Mouse (Mus musculus) adrenal gland, postnatal 14 days (tissue): Measurements from ENCODE around the gene Znhit1. TPM values are rescaled to one million over a fixed set of nuclear protein-coding genes. Genes with fewer than 3 reads are reported as not detected.
A peak's percentile ranks its signal among the peaks of the same experiment; 100 is the strongest.

Source experiments
- DNase-seq: peaks from one replicate; pipeline ENCODE4 v3.0.0; 2021; ENCODE audit warnings: mixed read lengths
- total RNA-seq: library from RNA; stranded (reverse); gene quantifications from 2 replicates; pipeline ENCODE4 v1.2.3, GENCODE M21; 2021

Gene Znhit1
- total RNA-seq, 1 experiment from 2014 or later = 72.1 TPM

DNA sequence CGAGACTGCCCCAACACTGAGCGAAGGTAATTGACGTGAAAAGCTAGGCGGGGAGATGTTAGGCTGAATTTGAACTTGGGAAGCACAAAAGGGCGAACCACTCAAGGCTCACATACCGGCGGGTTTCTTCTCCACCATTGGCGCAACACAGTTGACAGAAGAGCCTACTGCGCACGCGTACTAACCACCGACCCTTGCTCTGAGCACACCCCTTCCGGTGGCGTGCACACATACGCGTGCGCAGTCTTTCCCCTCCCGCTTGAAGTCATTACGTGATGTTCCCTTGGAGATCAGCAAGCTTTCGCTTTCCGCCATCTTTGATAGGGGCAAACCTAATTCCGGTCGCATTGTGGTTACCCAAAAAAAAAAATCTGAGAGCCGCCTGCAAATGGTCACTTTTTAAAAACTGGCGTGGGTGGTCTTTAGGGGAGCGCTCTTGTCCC, 1.1 kb downstream of the Znhit1 start, which contains the start of gene Plod3:
Gene Plod3 (plus strand): TSS at position 325 of the 443 bp plus-strand sequence.
- peak; percentile 98 for DNase-seq

DNA sequence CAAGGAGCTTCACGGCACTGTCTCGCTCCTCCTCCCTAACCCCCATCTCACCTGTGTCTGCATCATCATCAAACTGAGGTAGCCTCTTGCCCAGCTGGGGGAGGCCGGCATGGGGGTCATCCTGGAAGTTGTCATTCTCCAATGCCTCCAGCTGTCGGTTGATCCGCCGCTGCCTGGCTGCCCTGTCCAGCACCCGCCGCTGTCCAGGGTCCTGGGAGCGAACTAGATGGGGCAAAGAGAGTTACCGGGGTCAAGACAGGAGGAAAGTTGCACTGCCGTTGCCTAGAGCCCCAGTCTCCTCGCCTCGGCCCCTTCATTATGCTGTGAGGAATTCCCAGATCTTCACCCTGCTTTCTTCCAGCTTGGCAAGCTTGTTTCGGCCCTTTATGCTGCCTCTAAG, 3.0 kb downstream of the Znhit1 start:
- no peak for DNase-seq

DNA sequence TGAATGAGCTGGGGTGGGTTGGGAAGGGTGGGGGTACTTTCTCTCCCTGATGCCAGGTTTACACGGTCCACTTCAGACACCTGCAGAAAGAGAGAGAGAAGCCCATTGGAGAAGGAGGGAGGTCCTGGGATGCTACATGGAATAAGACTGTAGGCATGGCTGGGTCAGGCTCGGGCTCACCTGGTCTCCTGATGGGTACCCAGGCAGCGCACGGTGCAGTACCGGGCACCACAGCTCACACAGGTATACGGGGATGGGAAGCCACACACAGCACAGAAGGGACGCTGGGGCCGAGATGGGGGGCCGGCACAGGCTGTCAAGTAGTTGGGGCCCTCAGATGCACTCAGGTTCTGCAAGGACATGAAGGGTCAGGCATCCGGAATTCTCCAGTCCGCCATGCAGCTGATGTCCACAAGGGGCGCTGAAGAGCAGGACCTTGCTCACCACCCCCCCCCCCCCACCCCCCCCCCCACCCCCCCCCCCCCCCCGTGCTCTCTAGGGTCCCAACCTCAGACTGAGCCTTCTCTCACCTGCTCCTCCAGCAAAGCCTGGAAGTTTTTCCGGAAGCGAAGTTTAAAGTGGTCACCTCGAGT, 5.4 kb downstream of the Znhit1 start:
- DNase-seq = peak; percentile 74

DNA sequence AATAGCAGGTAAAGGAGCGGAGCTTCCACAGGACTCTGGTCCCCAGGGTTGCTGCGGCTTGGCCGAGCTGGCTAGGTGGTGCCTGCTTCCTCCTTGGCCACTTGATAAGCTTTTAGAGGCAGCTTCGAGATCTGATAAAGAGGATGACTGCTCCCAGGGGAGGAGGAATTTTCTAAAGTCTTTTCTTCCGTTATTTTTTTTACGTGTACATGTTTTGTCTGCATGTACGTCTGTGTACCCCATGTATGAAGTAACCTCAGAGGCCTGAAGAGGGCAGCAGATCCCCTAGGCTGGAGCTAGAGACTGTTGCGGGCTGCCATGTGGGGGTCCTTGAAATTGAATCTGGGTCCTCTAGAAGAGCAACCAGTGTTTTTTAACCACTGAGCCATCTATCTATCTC, 6.8 kb downstream of the Znhit1 start:
- DNase-seq = no peak

DNA sequence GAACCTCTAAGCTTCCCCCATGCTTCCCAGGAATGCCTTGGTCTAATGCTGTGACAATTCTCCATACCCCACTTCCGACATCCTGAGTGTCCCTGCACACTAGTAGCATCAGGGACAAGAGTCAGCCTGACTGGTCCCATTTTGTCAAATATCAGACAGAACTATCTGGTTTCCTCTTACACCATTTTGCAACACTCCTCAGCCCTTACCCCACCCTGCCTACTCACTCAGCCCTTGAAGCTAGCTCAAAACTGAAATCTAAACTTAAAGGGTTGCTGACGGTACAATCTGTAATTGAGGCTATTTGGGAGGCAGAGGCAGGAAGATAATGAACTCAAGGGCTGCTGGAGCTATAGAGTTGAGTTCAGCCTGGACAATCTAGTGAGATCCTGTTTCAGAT, 8.1 kb downstream of the Znhit1 start:
- DNase-seq = no peak

DNA sequence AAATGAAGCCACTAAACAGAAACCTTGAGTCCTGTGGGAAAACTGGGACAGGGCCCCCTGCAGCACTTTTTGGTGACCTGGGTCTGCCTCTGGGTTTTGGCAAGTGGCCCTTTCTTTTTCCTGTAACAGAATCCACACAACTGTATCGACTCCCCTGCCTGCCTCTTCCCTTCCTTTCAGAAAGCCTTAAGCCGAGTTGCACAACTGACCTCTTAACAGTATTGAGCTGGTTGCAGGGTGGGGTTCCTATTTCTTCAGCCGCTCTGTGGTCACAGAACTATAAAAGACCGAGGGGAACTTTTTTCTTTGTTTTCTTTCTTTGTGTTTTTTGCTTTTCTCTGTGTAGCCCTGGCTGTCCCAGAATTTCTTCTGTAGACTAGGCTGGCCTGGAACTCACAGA, 10.1 kb downstream of the Znhit1 start:
- no peak for DNase-seq

DNA sequence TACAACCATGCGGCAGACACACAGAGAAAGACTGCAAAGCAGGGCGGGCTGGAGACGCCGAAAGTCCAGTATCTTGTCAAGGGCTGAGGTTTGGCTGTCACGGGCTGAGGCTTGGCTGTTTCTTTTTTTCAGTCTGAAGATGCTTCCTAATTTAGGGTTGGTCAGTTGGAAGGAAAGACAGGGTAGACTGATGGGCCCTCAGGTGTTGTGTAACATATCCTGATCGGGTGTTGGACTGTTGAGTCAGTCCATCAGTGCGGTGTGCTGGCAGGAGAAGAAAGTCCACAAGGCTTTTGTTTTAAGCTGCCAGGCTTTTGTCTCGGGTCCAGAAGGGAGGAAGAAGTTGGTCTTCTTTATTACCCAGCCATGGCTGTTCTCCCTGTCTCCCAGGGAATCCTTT, 14.2 kb downstream of the Znhit1 start:
- DNase-seq = no peak

DNA sequence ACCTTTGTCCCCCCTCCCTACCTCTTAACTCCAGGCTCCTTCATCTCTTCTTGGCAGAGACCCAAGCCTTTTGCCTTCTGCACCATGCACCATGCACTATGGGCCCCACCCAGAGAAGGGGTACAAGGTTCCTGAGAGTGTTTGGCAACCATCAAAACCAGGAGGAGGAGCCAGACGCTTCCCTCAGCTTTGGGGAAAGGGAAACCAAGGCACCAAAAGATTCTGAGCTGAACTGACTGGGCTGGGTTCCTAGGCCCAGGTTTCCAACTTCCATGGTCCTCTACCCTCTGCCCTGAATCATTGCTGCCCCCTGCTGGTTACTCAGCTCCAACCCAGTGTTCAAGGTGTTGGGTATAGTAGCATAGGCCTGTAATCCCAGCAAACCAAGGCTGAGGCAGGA, 17.1 kb downstream of the Znhit1 start:
- DNase-seq = peak; percentile 90

DNA sequence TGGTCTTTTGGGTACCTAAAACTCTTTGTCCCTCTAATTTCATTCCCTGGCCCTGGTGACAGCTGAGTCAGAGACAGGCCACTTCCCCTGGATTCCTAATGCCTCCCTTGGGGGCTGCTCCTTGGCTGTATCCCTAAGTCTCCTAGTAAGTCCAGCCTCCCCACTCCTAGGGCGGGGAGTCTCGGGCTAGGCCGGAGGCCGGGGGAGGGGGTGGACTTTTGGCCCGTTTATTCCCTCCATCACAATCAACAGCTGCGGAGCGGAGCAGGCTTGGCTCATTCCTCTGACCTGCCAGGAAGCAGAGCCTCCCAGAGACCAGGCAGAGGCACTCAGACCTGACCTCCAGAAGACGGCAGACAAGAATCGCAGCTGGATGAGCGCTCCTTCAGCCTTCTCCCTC, 20.2 kb downstream of the Znhit1 start:
- DNase-seq = peak; percentile 79

DNA sequence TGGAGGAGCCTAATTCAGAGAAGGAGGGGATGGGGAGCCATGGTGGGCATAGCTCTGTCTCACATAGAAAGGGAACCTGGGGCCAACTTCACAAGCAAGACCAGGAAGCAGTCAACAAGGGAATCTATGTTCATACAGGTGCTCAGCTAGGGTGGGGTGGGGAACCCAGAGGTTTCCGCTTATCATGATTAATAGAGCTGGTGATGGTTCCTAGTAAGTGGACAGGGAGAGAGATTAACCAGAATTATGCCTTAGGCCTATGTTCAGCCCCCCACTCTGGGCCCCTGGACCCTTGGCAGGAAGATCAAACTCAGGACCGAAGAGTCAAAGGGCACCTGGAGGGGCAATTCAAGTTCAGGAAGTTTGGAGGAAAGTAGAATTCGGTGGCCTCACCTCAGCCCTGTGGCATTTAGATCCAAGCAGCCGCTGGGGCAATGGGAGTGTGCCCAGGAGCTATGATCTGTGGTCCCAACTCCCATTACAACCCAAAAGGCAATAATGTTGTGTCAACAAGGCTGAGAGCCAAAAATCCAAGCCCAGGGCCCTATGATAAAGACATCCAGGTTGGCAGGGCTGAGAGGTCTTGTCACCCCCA, 20.9 kb downstream of the Znhit1 start:
- DNase-seq = no peak

DNA sequence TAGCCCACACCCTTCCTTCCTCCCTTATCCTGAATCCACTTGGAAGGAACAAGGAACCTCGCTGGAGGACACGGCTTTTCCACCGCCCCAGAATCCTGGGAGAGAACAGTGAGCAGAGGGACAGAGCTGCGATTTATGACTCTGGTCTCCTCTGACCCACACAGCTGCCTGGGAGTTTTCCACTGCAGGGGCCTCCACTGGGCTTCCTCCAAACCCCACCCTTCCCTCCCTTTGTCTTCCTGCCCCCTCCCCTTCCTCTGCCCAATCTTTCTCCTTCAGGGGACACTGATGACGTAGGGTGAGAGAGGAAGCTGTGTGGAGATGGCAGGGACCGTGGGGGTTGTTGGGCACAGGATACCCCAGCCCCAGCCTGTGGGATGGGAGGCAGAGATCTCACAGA, 21.5 kb downstream of the Znhit1 start, which contains the start of gene Cldn15:
Gene Cldn15 (plus strand): TSS at position 286 of the 400 bp plus-strand sequence.
- DNase-seq = peak; percentile 62

DNA sequence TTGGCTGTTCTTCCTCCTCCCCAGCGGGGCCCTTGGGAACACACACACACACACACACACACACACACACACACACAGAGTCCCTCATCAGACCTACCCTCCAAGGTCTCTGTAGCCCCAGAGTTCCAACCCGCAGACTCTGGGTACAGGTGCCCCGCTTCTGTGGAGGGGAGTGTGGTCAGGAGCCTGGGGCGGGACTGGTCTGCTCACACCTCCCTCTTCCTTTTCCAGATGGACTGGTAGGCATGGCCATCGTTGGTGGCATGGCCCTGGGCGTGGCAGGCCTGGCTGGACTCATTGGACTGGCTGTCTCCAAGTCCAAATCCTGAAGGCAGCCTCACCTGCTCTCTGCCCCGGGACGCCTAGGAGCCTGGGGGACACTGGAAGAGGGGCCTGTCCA, 22.1 kb downstream of the Znhit1 start:
- no peak for DNase-seq

DNA sequence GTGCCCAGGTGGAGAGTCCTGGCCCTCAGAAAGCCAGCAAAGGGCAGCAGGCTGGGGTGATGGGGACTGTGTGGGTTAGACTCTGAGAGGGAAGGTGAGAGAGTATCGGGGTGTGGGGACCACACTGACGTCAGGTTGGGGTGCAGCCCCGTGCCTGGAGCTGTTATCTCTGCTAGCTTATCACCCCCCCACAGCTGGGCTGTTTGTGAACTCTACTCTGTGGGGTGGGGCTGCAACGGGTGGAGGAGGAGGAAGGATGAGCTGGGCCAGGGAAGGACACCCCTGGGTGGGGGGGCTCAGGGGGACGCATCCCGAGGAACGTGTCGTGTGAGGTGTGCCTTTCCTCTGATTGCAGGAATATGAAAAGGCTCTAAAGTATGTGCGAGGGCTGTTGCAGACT, 22.6 kb downstream of the Znhit1 start:
- DNase-seq = no peak

DNA sequence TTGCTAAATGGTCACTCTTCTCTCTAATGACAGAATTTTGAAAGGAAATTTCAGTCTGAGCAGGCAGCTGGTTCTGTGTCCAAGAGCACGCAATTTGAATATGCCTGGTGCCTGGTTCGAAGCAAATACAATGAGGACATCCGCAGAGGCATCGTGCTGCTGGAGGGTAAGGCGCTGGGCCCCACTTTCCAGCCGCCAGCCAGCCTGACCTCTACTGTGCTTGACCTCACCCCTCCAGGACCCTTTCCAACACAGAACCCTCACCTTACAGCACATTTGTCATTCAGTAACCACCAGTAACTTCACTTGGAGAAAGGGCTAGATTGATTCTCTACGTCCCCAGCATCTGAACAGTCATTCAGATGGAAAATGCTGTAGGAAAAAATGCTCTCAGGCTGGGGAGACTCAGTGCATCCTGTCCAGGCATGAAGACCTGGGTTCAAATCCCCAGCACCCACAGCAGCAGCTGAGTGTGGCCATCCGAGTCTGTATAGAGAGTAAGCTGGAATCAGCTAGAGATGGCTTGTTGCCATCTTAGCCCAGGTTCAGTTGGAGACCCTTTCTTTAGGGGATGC, 24.8 kb downstream of the Znhit1 start:
- DNase-seq = no peak

DNA sequence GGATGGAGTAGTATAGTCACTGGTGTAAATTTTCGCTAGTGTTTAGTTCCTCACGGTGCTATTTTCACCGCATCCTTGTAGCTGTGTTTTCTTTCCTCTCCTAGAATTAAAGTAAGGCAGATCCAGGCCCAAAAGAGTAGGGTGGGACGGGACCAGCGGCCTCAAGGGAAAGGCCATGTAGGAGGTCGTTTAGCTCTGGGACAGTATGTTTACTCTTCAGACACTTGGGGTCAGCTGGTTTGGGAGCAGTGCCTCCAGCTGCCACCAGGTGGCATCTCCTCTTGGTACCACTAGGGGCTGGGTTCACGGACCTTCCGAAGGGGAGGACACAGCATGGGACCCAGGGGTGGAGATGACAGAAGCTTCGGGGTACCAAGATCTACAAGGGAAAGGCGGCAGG, 25.3 kb downstream of the Znhit1 start:
- DNase-seq = peak; percentile 90

DNA sequence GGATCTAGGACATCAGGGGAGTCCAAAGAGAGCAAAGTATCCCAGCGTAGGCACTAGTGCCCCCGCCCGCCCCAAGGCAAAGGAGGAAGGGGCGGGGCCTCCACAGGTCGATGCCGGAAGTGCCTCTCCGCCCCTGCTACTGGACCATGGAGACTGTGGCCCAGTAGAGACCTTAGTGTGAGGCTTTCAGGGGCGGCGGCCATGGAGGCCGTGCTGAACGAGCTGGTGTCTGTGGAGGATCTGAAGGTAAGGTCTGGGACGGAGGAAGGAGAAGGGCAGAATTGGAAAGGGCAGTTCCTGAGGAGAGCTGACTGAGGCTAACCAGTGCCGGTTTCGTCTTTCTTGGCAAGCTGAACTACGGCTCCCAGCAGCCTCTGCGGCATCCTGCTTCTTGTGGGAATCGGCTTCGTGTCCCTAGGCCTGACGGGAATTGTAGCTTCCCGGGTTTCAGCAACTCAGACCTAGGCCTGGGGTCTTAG, 25.8 kb downstream of the Znhit1 start:
- peak; percentile 93 for DNase-seq

DNA sequence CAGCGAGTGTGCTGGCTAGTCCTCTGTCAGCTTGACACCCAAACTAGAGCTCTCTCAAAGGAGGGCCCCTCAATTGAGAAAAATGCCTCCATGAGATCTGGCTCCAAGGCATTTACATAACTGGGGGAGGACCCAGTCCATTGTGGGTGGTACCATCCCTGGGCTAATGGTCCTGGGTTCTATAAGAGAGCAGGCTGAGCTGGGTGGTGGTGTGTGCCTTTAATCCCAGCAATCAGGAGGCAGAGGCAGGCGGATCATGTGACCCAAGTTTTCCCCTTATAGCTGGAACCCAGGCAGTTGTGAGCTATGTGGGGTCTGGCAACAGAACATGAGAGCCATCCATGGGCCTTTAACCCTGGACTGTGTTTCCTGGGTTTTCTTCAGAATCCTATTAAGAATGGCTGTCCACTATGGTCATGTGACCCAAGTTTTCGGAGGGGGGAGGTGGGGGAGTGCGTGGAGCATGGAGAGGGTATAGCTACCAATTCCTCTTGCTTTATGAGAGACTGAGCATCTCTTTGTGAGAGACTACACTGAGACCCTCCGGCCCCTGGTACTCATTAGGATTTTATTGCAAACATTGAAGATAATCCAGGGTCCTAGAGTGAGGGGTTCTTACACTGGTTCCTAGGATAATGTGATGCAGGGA, 26.4 kb downstream of the Znhit1 start:
- peak; percentile 43 for DNase-seq

DNA sequence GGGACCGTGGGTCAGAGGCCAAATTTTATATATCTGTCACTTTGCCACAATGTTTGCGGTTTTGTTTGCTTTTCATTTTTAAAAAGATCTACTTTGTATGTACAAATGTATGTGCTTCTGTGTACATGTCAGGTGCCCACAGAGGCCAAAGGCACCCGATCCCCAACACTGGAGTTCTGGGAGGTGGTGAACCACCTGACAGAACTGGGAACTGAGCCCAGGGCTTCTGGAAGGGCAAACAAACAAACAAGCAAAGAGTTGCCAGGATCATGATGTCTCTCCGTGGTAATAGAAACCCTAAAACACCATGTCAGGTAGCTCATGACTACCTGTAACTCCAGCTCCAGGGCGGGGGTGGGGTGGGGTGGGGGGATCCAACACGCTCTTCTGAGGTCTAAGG, 27.8 kb downstream of the Znhit1 start:
- no peak for DNase-seq

DNA sequence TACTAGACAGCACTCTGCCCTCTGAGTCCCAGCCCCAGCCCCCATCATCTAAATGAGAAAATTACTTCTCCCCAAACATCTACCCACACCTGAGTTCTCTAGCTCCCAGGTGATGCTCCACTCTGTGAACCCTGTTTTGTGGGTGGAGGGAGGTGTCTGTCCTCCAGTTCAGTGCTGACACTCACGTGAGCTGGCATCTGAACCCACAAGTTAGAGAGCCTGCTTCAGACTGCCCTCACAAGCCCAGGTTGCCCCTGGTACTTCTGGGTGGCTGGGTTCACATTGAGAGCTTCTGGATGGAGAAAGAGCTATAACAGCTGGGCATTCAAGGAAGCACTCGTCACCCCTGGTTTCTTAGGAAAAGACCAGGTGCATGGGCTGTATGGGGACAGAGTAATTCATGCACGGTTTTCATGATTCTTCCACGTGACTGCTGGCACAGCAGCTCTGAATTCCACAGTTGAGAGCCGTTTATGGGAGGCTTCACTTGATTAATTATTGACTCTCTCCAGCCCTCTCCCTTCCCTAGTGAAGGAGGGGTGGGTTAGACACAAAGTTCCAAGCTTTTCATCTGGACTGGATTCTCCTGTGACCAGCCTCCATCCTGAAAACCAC, 28.7 kb downstream of the Znhit1 start:
- no peak for DNase-seq

DNA sequence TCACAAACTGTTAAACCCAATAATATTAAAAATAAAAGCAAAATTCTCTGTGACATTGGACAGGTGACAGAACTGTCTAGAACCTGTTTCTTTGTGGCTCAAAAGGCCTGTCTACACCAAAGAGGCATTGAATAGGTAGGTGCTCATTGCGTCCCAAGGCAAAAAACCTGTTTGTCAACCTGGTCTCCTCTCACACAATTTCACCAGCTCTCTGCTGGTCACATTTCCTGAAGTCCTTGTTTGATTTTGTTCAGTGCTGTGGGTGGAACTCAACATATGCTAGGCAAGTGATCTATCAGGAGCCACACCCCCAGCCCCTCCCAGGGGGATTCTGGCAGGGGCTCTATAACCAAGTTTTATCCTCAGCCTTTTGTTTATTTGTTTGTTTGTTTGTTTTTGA, 30.6 kb downstream of the Znhit1 start:
- no peak for DNase-seq

DNA sequence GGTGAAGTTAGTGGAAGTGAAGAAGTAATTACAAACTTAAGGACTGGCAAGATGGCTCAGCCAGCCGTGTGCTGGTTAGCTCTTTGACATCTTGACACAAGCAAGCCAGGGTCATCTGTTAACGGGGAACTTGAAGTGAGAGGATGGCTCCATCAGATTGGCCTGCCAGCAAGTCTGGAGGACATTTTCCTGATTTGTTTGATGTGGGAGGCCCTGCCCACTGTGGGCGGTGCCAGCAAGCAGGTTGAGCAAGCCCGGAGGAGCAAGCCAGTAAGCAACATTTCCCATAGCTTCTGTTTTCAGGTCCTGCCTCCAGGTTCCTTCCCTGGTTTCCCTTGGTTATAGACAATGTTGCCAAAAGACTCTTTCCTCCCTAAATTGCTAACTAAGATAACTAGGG, 32.2 kb downstream of the Znhit1 start:
- no peak for DNase-seq

DNA sequence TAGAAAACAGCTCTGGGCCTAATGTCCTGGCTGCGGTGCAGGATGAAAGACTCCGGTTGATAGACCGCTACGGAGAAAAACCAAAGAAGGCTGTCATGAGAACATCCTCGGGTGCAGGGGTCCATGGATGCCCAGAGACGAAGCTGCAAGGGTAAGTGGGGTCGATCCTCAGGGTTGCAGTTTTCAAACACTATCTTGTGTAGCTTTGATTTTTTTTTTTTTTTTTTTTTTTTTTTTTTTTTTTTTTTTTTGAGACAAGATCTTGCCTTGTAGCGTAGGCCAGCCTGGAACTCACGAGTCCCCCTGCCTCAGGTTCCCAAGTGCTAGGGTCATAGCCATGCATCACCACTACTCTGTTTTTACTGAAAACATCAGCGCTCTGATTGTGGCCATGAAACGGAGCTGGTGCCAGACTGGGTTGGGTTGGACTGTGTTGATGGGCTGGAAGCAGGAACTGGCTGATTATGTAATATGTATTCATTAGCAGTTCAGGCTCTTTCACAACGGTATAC, 34.3 kb downstream of the Znhit1 start:
- peak; percentile 64 for DNase-seq

DNA sequence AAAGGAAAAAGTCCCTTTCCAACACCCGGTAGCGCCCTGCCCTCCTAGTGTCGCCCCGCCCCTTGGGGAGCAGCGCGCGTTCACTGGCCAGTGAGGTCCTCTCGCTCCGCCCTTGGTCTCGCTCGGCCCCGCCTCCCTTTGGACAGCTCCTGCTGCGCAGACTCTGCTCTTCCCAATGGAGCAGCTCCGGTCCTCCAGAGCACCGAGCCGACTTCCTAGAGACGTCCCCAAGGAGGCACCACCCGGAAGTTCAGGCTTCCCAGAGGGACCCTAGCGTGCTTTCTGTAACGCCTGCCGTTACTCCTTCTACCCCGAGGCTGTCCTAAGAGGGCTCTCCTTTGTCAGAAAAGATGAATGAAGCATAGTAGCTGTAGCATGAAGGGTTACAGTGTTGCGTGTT, 34.8 kb downstream of the Znhit1 start, which contains the start of gene Fis1:
Gene Fis1 (plus strand): TSS at position 261 of the 400 bp plus-strand sequence.
- DNase-seq = peak; percentile 99
